Comparison of ENCODE assay signal across 8 mouse cellular contexts in genomic region chr2:103483289-103483985, GRCm38 (mm10). TPM values are rescaled to one million over a fixed set of nuclear protein-coding genes. Genes with fewer than 3 reads are reported as not detected.
DNase-seq lines count a peak whose midpoint lies in the region; ATAC-seq and TF ChIP-seq lines count a peak whose summit lies in the region.
"Had no signal": no experiment of that assay in that cellular context is flagged by ENCODE, and none has a peak within 500 bp of the region (broad histone marks: within the 10 kb centered on the region; RNA-seq: fewer than 3 reads in every experiment).

No protein-coding gene starts in this region.

- DNase-seq in neural tube, embryonic 11.5 days (ENCODE audit: low spot score) = no peak
- DNase-seq in neural tube, embryonic 10.5 days (ENCODE audit: extremely low spot score, low spot score) = no peak
- DNase-seq in liver, embryonic 14.5 days (ENCODE audit: low read depth in 3 of 3, low spot score in 3 of 3) = peak; percentile 54 to 70 (median 58)
- no peak for DNase-seq in Muller cell, postnatal 12 days (ENCODE audit: inconsistent ontology term)
- no peak for DNase-seq in adrenal gland, adult 8-10 months
- DNase-seq in embryo, embryonic 9.5 days (ENCODE audit: extremely low spot score) = no peak
- DNase-seq: cerebellum, adult 11 months had no signal

- H3K36me3 ChIP-seq in neural tube, embryonic 11.5 days (ENCODE audit: control insufficient read depth, insufficient read depth, low read length) = no peaks in the 10 kb centered on the region
- no peaks in the 10 kb centered on the region for H3K36me3 ChIP-seq in forebrain, embryonic 13.5 days (ENCODE audit: poor library complexity, severe bottlenecking)
- H3K36me3 ChIP-seq in liver, embryonic 14.5 days (replicated peaks; ENCODE audit: control insufficient read depth, insufficient read depth, low read depth) = peaks cover 18% of the 10 kb centered on the region

- TF ChIP-seq CTCF in liver, embryonic 14.5 days (IDR thresholded peaks at IDR 0.05; ENCODE audit: low read depth) = no peak

- no peaks in the 10 kb centered on the region for H3K9me3 ChIP-seq in neural tube, embryonic 11.5 days (ENCODE audit: control insufficient read depth, low read length)
- no peaks in the 10 kb centered on the region for H3K9me3 ChIP-seq in forebrain, embryonic 13.5 days (replicated peaks)
- H3K9me3 ChIP-seq in liver, embryonic 14.5 days (ENCODE audit: control insufficient read depth, low read length) = no peaks in the 10 kb centered on the region

- no peaks in the 10 kb centered on the region for H3K27me3 ChIP-seq in neural tube, embryonic 11.5 days (ENCODE audit: control insufficient read depth, insufficient read depth, low read length)
- H3K27me3 ChIP-seq in forebrain, embryonic 13.5 days = no peaks in the 10 kb centered on the region
- no peaks in the 10 kb centered on the region for H3K27me3 ChIP-seq in liver, embryonic 14.5 days (ENCODE audit: control insufficient read depth, insufficient read depth, low read length)

- TF ChIP-seq EP300 in liver, embryonic 14.5 days (IDR thresholded peaks at IDR 0.05; ENCODE audit: low read depth) = peak; percentile 54; the same call in 1 of the 2 replicates

- no peak overlapping the region for H3K27ac ChIP-seq in neural tube, embryonic 11.5 days (ENCODE audit: low read depth, low read length)
- H3K27ac ChIP-seq in forebrain, embryonic 13.5 days = no peak overlapping the region
- peak overlapping the region; percentile 95 for H3K27ac ChIP-seq in liver, embryonic 14.5 days

- WGBS in neural tube, embryonic 11.5 days = 89% methylated on average over 7 of the region's 7 CpGs
- 82% methylated on average over 7 of the region's 7 CpGs for WGBS in forebrain, embryonic 13.5 days
- 20% methylated on average over 7 of the region's 7 CpGs for WGBS in liver, embryonic 14.5 days (ENCODE audit: insufficient replicate concordance)

- ATAC-seq in neural tube, embryonic 11.5 days (ENCODE audit: insufficient read depth, low FRiP score, low TSS enrichment) = no peak
- no peak for ATAC-seq in forebrain, embryonic 13.5 days
- ATAC-seq in liver, embryonic 14.5 days (ENCODE audit: insufficient read depth) = peak; percentile 29; the same call in 1 of the 2 replicates

- no peak overlapping the region; the same call in 1 of the 2 replicates for H3K9ac ChIP-seq in neural tube, embryonic 11.5 days (ENCODE audit: low read length)
- peak overlapping the region; percentile 83 for H3K9ac ChIP-seq in forebrain, embryonic 13.5 days
- peak overlapping the region; percentile 97 for H3K9ac ChIP-seq in liver, embryonic 14.5 days (replicated peaks)

- peaks cover 9% of the 10 kb centered on the region; the same call in 1 of the 2 replicates for H3K4me1 ChIP-seq in neural tube, embryonic 11.5 days (ENCODE audit: control insufficient read depth, insufficient read depth, low read length)
- peaks cover 16% of the 10 kb centered on the region for H3K4me1 ChIP-seq in forebrain, embryonic 13.5 days
- peaks cover 45 to 47% of the 10 kb centered on the region in 2 experiments for H3K4me1 ChIP-seq in liver, embryonic 14.5 days (replicated peaks; ENCODE audit: control insufficient read depth in 2 of 2, insufficient read depth in 2 of 2, low read length in 1 of 2)

- H3K4me3 ChIP-seq in neural tube, embryonic 11.5 days (ENCODE audit: low read depth, low read length) = no peak overlapping the region
- peak overlapping the region; percentile 77 for H3K4me3 ChIP-seq in forebrain, embryonic 13.5 days
- H3K4me3 ChIP-seq in liver, embryonic 14.5 days (ENCODE audit: insufficient read depth in 1 of 2, low read depth in 2 of 2, low read length in 2 of 2) = peak overlapping the region; percentile 86 to 90

- peak overlapping the region; percentile 76 for H3K4me2 ChIP-seq in neural tube, embryonic 11.5 days (ENCODE audit: low read depth)
- peak overlapping the region; percentile 67 for H3K4me2 ChIP-seq in forebrain, embryonic 13.5 days
- peak overlapping the region; percentile 83 for H3K4me2 ChIP-seq in liver, embryonic 14.5 days (ENCODE audit: low read depth)

RNA-seq across cellular contexts. Expression of gene Cat, which starts 1.5 kb away (rescaled TPM):
- 125 and 127 TPM in 2 replicates for polyA plus RNA-seq in neural tube, embryonic 11.5 days (2014; fragmentation: Nextera tagmentation; extraction: Ambion mirVana)
- polyA plus RNA-seq in forebrain, embryonic 13.5 days (2015; fragmentation: Nextera tagmentation; extraction: Ambion mirVana) = 67.3 and 69.8 TPM in 2 replicates
- polyA plus RNA-seq in liver, embryonic 14.5 days (2012; rRNA removed) = 86.1 and 90.2 TPM in 2 replicates
- polyA plus RNA-seq in liver, embryonic 14.5 days (2014; fragmentation: Nextera tagmentation; extraction: Ambion mirVana) = 155 and 161 TPM in 2 replicates
- 100 to 1,000 TPM; 149 to 361 (median 282) TPM for total RNA-seq in adrenal gland, adult 8-10 months (2022)

Comparison
In these comparisons a context has a peak if more than half of its experiments do, and no peak if none do; other contexts are left out.
1. DNase-seq: peak in liver, embryonic 14.5 days (3 of 3); none in neural tube, embryonic 11.5 days (single experiment), neural tube, embryonic 10.5 days (single experiment), Muller cell, postnatal 12 days (single experiment), adrenal gland, adult 8-10 months (single experiment) and embryo, embryonic 9.5 days (single experiment).
2. Peak in every context shown above with its lines, with median percentiles within 50 percentile points of each other: H3K4me2 ChIP-seq.